Mouse (Mus musculus) CH12F3 (cell line): ENCODE measurements around the gene H2afz.

Source experiments
- in situ Hi-C: fragments of 300-500 bp; cut with MboI; formaldehyde crosslinking; loops from 2 replicates; pipeline ENCODE4 v1.14.3; 2020; ENCODE audit warnings: low sequenced_read_pairs

H2afz gene

DNA sequence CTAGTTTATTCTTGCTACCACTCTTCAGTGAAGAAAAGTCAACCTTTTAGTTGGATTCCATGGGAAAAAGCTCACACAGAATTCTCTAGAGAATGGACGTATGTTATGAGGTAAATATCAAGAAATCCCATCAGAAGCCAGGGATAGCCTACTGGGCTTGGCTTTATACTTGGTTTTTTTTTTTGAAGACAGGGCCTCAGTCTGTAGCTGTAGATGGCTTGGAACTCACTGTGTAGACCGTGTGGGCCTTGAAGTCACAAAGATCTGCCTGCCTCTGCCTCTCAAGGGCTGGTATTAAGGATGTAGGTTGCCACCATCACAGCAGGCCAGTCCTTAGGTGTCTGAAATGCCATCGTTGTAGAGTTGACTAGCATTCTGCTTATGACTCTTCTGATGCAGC is 1.7 kb upstream of the H2afz start:
- in situ Hi-C loops: no loop called here

DNA sequence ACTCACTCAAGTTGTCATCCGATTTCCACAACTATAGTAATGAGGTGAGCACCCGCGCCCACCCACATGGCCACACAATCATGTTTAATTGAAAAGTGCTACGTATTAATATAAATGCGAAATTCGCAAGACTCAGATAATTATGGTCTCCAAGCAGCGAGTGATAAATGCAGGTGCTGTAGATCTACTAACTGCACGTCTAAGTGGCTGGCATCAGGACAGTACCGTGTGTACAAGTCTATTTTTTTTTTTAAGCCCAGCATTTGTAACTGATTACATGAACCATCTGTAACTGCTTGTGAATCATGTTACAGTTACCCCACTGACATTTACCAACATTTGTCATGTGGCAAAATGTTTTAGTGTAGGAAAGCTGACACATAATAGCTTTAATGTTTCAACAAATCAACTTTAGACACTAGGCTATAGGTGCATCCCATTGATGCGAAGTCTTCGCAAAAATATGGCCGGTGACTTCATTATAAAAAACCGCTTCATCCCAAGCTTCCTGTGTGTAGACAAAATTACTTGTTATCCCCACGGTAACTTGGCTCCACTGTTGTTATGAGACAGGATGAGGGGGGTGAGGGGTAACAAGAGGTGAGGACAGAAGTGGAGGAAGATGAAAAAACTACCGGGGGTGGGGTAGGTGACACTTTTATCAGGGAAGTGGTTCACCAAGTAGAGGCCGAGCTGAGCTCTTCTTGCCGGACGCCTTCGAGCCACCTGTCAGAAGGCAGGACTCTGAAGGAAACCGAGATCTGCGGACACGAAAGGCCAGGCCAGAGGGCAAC is 760 bp upstream of the H2afz start:
- in situ Hi-C loops: no loop called here

DNA sequence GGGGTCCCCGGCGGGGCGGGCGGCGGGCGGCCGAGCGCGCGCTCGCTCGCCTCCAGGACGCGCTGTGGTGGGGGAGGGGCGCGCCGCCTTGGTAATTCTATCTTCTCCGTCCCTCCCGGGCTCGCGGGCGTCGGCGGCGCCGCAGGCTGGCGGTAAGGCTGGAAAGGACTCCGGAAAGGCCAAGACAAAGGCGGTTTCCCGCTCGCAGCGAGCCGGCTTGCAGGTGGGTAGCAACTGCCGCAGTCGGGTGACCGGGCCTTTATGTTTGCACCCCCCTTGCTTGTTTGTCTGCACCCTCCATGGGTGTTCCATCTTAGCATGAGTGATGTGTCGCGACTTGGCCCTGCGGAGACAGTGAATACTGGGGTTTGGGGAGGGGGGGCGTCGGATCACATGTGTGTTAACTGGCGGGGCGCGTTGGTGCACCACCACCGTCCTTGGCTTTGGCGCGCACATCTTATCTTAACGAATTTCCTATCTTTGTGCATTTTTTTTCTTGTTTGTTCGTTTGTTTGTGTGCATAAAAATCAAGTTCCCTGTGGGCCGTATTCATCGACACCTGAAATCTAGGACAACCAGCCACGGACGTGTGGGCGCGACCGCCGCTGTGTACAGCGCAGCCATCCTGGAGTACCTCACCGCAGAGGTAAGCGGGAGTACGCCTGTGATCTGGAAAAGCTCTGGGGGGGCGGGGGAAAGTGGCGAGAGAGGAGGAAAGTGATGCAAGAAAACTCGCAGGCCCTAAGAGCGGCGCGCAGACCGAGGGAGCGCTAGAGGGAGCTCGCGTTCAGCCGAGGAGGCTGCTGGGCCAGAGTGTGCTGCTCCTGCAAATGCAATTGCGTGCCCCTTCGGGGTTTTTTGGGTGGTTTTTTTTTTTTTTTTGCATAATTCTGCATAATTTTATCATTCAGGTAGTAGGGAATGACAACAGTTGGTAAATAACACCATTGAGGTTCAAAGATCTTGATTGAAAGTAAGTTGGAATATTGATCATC is 998 bp downstream of the H2afz start:
- in situ Hi-C loops: no loop called here

DNA sequence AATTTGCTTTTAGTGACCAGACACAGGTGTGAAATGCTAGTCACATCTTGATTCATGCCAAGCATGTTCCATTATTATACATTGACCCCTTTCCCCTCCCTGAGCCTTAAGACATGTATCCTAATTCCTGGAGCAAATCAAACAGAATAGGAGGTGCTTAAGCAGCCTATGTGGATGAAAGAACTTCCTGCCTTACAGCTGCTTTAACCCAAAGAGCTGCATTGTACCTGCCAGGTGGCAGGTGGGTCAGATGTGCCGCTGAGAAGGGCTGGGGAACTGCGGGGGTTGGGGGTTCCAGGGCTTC is 2.8 kb downstream of the H2afz start:
- in situ Hi-C loops: no loop called here

DNA sequence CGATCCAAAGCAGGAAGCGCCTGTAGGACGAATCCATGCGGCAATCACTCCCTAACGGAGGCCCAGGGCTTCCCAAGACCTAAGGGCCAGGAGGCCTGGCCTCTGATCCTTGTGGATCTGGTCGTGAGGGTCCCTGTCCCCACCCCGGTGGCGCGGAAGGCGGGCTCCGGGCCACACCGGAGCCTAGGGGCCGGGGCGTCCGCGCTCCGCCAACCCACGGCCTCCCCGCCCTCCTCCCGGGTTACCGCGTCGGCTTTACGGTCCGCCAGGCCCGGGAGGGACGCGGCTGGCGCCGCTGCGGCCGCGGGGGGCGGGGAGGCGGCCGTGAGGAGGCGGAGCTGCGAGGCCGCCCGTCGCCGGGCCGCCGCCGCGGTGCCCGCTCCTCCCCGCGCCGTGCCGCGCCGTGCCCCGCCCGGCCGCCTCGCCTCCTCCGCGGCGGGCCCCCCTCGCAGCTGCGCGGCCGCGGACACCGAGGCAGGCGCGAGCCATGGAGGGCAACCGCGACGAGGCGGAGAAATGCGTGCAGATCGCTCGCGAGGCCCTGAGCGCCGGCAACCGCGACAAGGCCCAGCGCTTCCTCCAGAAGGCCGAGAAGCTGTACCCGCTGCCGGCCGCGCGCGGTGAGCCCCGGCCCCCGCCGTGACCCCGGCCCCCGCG is 3.3 kb downstream of the H2afz start, which contains the start of gene Dnajb14:
Gene Dnajb14, plus strand, starts transcription at position 239 of the 657 bp plus-strand sequence.
- in situ Hi-C loops: no loop called here

DNA sequence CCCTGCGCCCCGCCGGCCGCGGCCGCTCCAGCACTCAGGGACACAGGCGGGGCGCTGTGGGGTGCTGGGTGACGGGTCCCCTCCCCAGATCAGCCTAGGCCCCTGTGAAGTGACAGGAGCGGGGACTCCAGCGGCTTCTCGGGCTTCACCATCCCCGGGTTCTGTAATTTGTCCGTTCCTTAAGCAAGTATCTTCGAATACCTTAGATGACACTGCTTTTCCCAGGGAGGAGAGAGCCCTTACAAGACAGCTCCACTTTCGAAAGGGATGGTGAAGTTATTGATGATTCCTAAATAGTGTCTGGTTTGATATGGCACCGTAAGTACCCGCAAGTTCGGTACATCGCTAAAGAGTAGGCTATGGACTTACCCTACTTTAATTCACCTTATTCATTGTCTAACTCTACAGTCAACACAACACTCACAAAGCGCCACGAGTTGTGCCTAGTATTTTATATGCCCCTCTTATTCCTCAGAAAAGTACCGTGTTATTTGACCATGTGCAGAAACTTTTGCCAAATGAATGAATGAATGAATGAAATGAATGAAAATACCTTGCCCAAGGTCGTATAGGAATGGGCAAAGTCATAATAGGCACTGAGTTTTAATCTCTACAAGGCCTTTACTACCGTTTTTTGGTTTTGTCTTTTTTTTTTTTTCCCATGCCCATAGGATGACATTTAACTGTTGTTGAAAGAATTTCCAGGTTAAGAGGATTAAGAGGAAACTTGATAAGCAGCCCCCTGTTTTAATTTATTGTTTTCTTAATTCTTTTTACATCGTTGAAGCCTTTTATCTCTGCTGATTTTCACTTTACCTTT is 4.0 kb downstream of the H2afz start:
- in situ Hi-C loops: no loop called here

DNA sequence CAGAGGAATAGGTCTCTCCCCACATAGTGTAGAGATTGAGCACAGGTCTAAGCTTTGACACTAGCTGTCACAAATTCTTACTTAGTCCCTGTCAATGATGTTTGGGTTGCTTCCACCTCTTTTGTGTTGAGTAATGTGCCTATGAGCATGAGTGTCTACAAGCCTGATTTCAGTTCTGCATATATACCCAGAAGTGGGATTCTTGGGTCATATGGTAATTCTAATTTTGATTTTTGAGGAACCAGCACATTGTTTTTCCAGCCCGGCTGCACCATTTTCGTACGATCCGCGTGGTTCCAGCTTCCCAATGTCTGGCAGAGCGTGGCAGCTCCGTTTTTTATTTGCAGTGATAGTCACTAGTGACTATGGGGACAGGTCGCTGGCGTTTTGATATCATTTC is 5.1 kb downstream of the H2afz start:
- in situ Hi-C loops: no loop called here

DNA sequence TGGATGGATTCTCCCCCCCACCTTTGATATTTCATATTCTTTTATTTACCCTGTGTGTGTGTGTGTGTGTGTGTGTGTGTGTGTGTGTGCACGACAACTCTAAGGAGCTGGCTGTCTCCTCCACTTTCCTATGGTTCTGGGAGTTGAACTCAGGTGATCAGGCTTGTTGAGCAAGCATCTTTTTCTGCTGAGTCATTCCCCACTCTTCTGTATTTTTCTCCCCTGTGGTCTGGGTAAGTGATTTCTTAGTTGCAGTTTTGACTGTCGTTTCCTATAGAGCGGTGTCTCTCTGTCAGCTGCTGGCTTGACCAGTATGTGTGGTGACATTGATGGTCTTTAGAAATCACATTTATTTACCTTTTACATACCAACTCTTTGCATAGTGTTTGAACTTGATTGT is 15.0 kb downstream of the H2afz start:
- in situ Hi-C loops: no loop called here

DNA sequence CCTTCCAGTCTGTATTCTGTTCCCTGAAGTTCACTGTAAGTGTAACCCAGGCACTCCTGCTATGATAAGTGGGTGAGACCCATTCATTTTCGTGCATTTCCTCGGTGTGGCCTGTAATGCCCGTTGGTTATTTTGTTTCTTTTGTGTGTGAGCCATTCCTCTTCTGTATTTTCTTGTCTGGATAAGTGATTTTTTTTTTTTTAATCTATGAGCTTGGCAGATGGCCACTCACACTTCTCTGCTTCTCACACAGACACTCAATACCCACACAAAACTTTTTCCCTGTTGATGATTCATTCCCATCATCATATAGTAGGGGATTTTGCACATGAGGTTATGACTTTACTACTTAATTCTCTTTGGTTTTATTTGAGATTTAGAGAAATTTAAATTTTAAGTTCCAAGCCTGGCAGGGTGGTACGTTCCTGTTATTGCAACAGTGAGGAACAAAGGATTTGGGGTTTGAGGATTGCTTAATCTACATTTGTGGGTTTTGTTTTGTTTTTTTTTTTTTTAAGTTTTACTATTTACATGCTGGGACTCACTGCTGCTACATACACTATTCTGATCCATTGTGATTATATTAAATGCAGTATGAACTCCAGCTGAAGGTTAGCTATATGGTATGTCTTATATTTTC is 15.9 kb downstream of the H2afz start:
- in situ Hi-C loops: no loop called here

DNA sequence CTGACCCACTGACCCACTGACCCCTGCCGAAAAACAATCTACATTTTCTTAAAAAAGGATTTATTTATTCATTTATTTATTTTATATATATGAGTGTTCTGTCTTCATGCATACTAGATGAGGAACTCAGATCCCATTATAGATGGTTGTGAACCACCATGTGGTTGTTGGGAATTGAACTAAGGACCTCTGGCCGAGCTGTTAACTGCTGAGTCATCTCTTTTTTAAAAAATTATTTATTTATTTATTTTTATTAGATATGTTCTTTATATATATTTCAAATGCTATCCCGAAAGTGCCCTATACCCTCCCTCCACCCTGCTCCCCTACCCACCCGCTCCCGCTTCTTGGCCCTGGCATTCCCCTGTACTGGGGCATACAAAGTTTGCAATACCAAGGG is 16.8 kb downstream of the H2afz start:
- in situ Hi-C loops: no loop called here

DNA sequence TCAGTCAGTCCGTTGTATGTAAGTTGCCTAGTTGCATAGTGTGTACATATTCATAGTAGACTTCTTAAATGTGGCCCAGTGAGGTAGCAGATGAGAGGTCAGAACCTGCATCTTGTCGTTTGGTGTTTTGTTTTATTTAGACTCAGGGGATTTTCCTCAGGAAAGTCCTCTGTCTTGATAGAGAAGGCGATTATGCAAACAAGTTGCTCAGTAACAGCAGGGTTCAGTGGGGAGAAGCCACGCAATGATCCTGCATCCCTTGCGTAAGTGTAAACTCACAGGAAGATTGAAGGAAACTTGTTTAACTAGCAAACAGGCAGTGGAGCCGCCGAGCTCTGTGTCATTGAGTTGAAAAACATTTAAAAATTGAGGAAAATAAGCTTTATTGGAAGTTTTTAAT is 23.7 kb downstream of the H2afz start:
- in situ Hi-C loops: no loop called here

DNA sequence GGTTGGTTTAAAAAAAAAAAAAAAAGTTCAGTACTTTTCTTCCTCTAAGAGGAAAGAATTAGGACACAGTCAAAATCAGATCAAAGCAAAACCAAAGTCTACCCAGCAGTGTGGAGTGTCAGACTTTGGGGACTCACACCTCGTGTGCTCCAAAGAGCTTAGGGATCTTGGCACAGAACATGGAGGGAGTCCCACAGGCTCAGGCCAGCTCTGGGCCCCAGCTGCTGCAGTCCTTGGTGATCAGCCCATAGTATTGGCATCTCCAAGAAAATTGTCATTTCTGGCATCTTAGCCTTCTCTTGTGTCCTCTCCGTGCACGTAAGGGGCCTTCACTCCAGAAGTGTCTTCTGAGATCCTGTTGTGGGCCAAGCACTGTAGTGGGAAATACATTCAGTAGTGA is 26.8 kb downstream of the H2afz start:
- in situ Hi-C loops: no loop called here

DNA sequence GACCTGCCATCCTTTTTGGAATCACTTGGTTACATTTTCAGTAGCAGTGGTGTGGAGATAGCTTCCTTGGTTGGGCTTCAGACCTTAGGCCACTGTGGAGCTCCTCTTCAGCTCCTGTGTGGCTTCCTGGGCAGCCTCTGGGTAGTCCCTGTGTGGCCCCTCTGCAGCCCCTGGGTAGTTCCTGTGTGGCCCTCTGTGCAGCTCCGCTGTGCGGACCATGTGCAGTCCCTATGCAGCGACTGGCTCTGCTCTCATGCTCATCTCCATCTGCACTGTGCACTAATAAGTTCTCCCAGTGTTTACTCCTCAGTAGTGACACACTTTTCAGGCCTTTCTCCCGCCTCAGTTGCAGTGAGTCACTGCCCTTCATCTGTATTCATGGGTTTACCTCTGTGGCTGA is 27.8 kb downstream of the H2afz start:
- in situ Hi-C loops: no loop called here

DNA sequence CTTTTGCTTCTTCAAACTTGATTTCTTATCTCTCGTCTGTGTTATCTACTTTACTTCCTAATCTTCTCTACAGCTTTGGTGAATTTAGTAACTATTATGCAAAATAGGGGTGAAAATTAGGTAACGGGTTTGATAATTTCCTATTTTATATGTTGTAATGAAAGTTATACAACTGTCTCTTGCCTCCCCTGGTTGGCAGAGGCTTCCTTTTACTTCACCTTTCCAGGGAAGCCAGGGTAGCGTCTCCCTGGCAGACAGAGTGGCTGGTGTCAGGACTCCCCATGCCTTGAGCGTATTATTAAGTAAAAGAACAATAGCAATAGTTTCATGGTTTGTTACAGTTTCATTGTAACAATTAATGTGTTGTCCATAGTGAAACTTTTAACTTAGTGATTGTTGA is 29.5 kb downstream of the H2afz start:
- in situ Hi-C loops: no loop called here

DNA sequence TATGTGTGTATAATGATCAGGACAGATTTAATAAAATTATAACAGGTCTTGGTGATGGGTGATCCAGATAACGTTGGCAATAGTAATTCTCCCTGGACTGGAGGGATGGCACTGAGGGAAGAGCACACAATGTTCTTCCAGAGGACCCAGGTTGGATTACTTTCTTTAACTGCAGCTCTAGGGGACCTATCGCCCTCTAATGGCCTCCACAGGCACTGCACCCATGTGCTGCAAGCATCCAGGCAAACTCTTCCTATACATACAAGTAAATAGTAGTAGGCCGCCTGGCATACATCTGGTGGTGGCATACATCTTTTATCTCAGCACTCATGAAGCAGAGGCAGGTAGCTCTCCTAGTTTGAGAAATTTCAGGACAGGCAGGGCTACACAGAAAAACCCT is 30.9 kb downstream of the H2afz start:
- in situ Hi-C loops: no loop called here

DNA sequence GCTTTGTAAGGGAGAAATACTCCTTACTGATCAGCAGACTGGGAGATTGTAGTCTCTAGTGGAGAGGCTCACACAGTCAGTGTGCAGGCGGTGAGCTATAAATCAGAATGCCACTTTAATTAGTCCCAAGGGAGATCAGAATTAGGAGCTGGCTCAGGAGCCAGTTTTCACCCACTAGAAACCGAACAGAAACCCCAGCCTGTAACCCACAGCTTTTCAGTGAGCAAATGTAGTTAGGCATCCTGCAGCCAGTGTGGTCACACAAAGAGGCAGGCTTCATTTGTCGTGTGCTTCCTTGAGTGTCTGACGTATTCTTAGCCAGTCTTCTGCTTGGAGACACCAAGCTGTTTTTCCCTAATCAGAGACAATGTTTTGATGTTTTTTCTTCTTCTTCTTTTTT is 32.1 kb downstream of the H2afz start:
- in situ Hi-C loops: no loop called here

DNA sequence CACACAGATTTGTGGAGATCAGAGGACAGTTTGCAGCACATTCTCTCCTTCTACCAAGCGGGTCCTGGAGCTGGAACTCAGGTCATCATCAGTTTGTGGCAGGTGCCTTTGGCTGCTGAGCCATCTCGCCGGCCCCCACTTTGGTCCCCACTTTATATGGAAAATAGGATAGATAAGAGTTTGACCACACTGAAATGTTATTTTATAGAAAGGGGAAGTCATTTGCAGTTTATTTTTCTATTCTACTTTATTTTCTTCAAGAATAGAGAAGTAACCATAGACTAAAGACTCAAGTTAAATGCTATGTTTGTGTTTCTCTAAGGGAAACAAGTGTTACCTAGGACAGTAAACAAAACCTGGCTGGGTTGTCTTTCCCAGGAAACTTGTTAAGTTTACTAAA is 32.6 kb downstream of the H2afz start:
- in situ Hi-C loops: no loop called here

DNA sequence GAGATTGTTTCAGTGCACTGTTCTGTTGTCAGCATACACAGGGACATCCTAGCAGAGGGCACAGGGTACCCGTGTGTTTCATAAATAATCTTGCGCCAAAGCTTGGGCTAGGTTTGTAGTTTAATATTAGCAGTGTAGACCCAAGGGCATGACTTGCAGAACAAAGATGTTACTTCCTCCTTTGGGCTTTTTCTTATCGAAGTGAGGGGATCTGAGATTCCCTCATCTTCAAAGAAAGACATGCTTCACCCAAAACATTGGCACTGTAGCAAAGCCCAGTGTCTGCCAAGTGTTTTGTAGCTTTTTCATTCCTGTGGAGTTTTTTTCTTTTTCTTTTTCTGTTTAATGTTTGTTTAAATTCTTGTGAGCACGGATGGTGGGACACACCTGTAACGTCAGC is 33.4 kb downstream of the H2afz start:
- in situ Hi-C loops: no loop called here

DNA sequence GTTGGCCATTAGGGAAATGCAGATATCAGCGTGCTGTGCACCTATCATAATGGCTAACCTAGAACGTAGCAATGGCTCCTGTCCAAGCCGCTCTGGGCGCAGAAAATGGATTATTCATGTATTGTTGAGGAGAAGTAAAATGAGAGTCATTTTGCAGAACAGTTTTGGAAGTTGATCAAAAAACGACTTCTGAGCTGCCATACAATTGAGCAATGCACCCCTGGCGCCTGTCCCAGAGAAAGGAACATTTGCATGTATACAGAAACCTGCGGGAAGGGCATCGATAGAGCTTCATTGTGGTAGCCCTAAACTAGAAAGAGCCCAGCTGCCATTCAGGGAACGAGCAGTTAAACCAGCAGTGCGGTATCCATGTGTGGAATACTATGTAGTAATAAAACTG is 35.9 kb downstream of the H2afz start:
- in situ Hi-C loops: no loop called here

DNA sequence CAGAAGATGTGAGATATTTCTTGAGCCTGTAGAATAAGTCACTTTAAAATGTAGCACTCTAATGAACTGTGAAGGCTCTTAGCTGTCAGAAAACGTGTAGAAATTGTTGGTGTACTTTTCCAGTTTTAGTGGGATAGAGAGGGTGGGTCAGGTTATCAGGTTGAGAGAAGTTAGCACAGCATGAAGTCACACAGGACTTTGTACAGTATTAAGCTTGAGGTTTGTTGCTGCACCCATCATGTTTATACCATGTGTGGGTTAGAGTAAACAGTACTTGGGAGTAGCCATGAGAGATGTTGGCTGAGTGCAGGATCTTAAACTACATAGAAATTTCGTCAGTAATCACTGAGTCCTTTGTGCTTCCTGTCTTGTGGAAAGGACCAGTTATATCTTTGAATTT is 48.8 kb downstream of the H2afz start:
- in situ Hi-C loops: no loop called here
